Mouse (Mus musculus): Measurements from ENCODE around the gene Pex1. TPM values are rescaled to one million over a fixed set of nuclear protein-coding genes. Genes with fewer than 3 reads are reported as not detected.
A peak's percentile ranks its signal among the peaks of the same experiment; 100 is the strongest.
"Not testable (repeated sequence)": the region's sequence is repeated elsewhere in the genome, so short reads cannot be mapped to it uniquely, and the experiment has no call there.

Gene Pex1
- polyA plus RNA-seq, 1 experiment from 2014 or later = 12.0 TPM

DNA sequence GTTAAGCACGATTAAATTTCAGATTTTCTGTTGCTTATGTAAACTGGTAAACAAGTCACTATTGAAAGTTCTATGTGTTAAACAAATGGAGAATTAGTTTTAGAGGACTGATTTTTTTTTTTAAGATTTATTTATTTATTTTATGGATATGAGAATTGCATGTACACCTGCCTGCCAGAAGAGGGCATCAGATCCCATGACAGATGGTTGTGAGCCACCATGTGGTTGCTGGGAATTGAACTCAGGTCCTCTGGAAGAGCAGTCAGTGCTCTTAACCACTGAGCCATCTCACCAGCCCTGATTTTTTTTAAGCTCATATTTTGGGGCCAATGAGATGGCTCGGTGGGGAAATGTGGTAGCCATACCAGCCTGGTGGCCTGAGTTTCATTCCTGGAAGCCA is 16.0 kb downstream of the Pex1 start:
- not testable (repeated sequence) for H3K9me3 ChIP-seq (ENCODE audit: control insufficient read depth, low read length); H3K4me3 ChIP-seq (ENCODE audit: control insufficient read depth in 1 of 2, insufficient read depth in 1 of 2, low read depth in 1 of 2, low read length in 2 of 2); H3K9ac ChIP-seq (ENCODE audit: low read length); ATAC-seq (ENCODE audit: insufficient number of reproducible peaks, insufficient read depth, low FRiP score, low read depth); H3K27ac ChIP-seq (replicated peaks in 1 of 2; ENCODE audit: control insufficient read depth in 1 of 2, insufficient read depth in 1 of 2, low read depth in 2 of 2, low read length in 2 of 2); H3K4me1 ChIP-seq (ENCODE audit: control insufficient read depth in 2 of 2, insufficient read depth in 2 of 2, low read length in 2 of 2); H3K4me2 ChIP-seq (ENCODE audit: low read length); H3K27me3 ChIP-seq (ENCODE audit: control insufficient read depth, insufficient read depth, low read length)
- 85% methylated on average over 2 of the region's 2 CpGs for WGBS
- peaks cover 56% of the 10 kb centered on the region for H3K36me3 ChIP-seq (ENCODE audit: control insufficient read depth, insufficient read depth, low read length)

DNA sequence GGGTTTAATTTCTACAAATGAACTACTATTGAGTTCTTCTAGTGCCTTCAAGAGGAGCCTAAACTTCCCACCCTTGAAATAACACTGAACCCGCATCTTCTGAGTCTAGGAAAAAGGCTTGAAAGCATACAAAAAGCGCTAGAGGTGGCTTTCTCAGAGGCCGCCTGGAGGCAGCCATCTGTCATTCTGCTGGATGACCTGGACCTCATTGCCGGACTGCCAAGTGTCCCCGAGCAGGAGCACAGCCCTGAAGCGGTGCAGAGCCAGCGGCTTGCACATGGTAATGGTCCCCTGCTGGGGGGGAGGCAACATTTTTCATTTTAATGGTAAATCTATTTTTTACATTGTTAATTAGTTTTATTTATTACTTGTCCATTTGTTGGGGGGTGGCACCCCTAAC is 24.6 kb downstream of the Pex1 start:
- peaks cover 70% of the 10 kb centered on the region for H3K36me3 ChIP-seq (ENCODE audit: control insufficient read depth, insufficient read depth, low read length)
- H3K27ac ChIP-seq (replicated peaks in 1 of 2; ENCODE audit: control insufficient read depth in 1 of 2, insufficient read depth in 1 of 2, low read depth in 2 of 2, low read length in 2 of 2) = no peak overlapping the region
- H3K4me3 ChIP-seq (ENCODE audit: control insufficient read depth in 1 of 2, insufficient read depth in 1 of 2, low read depth in 1 of 2, low read length in 2 of 2) = no peak overlapping the region
- H3K4me1 ChIP-seq (ENCODE audit: control insufficient read depth in 2 of 2, insufficient read depth in 2 of 2, low read length in 2 of 2) = no peaks in the 10 kb centered on the region
- ATAC-seq (ENCODE audit: insufficient number of reproducible peaks, insufficient read depth, low FRiP score, low read depth) = no peak
- no peak overlapping the region for H3K9ac ChIP-seq (ENCODE audit: low read length)
- H3K9me3 ChIP-seq (ENCODE audit: control insufficient read depth, low read length) = no peaks in the 10 kb centered on the region
- H3K4me2 ChIP-seq (ENCODE audit: low read length) = no peak overlapping the region
- no peaks in the 10 kb centered on the region for H3K27me3 ChIP-seq (ENCODE audit: control insufficient read depth, insufficient read depth, low read length)
- WGBS = 92% methylated on average over 7 of the region's 7 CpGs

DNA sequence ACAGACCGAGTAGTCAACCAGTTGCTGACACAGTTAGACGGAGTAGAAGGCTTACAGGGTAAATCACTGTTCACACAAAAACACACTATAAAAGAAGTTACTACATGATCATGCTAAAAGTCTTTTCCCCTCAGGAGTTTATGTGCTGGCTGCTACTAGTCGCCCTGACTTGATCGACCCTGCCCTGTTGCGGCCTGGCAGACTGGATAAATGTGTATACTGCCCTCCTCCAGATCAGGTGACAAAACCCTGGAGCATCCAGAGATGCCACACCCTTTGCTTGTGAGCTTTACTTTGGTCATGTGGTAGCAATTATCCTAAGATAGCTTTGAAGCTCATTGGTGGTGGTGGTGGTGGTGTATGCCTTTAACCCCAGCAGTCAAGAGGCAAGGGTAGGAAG is 34.2 kb downstream of the Pex1 start:
- WGBS = 96% methylated on average over 5 of the region's 5 CpGs
- peaks cover 0 to 3% of the 10 kb centered on the region in 2 experiments; a peak in 1 of 4 replicates for H3K4me1 ChIP-seq (ENCODE audit: control insufficient read depth in 2 of 2, insufficient read depth in 2 of 2, low read length in 2 of 2)
- no peak overlapping the region for H3K4me2 ChIP-seq (ENCODE audit: low read length)
- H3K27me3 ChIP-seq (ENCODE audit: control insufficient read depth, insufficient read depth, low read length) = no peaks in the 10 kb centered on the region
- H3K36me3 ChIP-seq (ENCODE audit: control insufficient read depth, insufficient read depth, low read length) = peaks cover 48% of the 10 kb centered on the region
- no peak overlapping the region for H3K27ac ChIP-seq (replicated peaks in 1 of 2; ENCODE audit: control insufficient read depth in 1 of 2, insufficient read depth in 1 of 2, low read depth in 2 of 2, low read length in 2 of 2)
- no peaks in the 10 kb centered on the region for H3K9me3 ChIP-seq (ENCODE audit: control insufficient read depth, low read length)
- no peak for ATAC-seq (ENCODE audit: insufficient number of reproducible peaks, insufficient read depth, low FRiP score, low read depth)
- H3K9ac ChIP-seq (ENCODE audit: low read length) = no peak overlapping the region
- no peak overlapping the region for H3K4me3 ChIP-seq (ENCODE audit: control insufficient read depth in 1 of 2, insufficient read depth in 1 of 2, low read depth in 1 of 2, low read length in 2 of 2)

DNA sequence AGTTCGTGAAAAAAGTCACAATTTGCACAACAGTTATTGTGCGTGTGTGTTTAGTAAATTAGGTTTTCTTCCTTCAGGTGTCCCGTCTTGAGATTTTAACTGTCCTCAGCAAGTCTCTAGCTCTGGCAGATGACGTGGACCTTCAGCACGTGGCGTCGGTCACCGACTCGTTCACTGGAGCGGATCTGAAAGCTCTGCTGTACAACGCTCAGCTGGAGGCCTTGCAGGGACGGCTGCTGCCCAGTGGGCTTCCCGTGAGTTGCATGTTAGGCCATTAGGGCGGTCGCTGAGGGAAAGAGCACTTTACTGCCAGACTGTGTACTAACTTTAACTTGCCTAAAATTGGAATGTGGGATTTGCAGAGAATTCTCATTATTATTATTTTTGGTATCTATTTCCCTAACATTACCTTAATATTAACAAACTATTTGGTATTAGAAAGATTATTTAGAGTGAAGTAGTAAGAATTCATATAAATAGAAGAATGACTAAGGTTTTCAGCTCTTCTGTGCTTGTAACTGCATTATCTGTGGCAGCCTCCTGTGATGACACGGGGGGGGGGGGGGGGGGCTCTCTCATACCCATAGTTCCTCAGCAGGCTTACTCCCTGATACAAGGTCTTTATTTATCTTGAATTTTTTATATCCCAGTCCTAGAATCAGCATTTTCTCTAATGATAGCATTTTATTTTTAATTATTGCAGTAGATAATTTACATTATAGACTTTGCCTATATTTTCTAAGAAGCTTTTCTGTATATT is 35.8 kb downstream of the Pex1 start:
- Histone ChIP-seq H3K9ac (ENCODE audit: low read length) (no peak overlapping the region), H3K4me3 (ENCODE audit: control insufficient read depth in 1 of 2, insufficient read depth in 1 of 2, low read depth in 1 of 2, low read length in 2 of 2) (no peak overlapping the region), H3K9me3 (ENCODE audit: control insufficient read depth, low read length) (no peaks in the 10 kb centered on the region), H3K4me1 (ENCODE audit: control insufficient read depth in 2 of 2, insufficient read depth in 2 of 2, low read length in 2 of 2) (peaks cover 0 to 3% of the 10 kb centered on the region in 2 experiments; a peak in 1 of 4 replicates), H3K27ac (replicated peaks in 1 of 2; ENCODE audit: control insufficient read depth in 1 of 2, insufficient read depth in 1 of 2, low read depth in 2 of 2, low read length in 2 of 2) (peak overlapping the region in 1 of 2 experiments; percentile 29; a peak in 1 of 4 replicates), H3K36me3 (ENCODE audit: control insufficient read depth, insufficient read depth, low read length) (peaks cover 48% of the 10 kb centered on the region), H3K4me2 (ENCODE audit: low read length) (no peak overlapping the region), H3K27me3 (ENCODE audit: control insufficient read depth, insufficient read depth, low read length) (no peaks in the 10 kb centered on the region)
- 57% methylated on average over 16 of the region's 16 CpGs for WGBS
- no peak for ATAC-seq (ENCODE audit: insufficient number of reproducible peaks, insufficient read depth, low FRiP score, low read depth)

DNA sequence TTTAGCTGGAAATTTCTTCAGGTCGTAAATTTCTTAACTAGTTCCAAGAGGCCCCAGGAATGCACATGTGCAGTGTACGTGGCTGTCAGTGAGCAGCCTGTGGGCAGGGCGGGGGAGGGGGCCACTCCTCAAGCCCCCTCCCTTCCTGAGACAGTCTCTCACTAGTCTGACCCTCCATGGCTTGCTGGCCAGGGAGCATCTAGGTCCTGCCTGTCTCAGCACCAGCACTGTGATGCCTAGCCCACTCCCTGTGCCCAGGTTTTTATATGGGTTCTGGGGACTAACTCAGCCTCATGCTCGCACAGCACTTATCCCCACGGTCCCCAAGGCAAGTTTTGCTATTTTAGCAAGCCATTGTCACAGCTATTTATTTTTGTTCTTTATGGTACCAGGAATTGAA is 36.4 kb downstream of the Pex1 start:
- Histone ChIP-seq H3K4me1 (ENCODE audit: control insufficient read depth in 2 of 2, insufficient read depth in 2 of 2, low read length in 2 of 2) (peaks cover 0 to 3% of the 10 kb centered on the region in 2 experiments; a peak in 1 of 4 replicates), H3K27ac (replicated peaks in 1 of 2; ENCODE audit: control insufficient read depth in 1 of 2, insufficient read depth in 1 of 2, low read depth in 2 of 2, low read length in 2 of 2) (no peak overlapping the region), H3K36me3 (ENCODE audit: control insufficient read depth, insufficient read depth, low read length) (peaks cover 54% of the 10 kb centered on the region), H3K4me2 (ENCODE audit: low read length) (no peak overlapping the region), H3K9ac (ENCODE audit: low read length) (no peak overlapping the region), H3K27me3 (ENCODE audit: control insufficient read depth, insufficient read depth, low read length) (no peaks in the 10 kb centered on the region), H3K4me3 (ENCODE audit: control insufficient read depth in 1 of 2, insufficient read depth in 1 of 2, low read depth in 1 of 2, low read length in 2 of 2) (no peak overlapping the region), H3K9me3 (ENCODE audit: control insufficient read depth, low read length) (no peaks in the 10 kb centered on the region)
- WGBS = 62% methylated on average over 5 of the region's 5 CpGs
- no peak for ATAC-seq (ENCODE audit: insufficient number of reproducible peaks, insufficient read depth, low FRiP score, low read depth)

DNA sequence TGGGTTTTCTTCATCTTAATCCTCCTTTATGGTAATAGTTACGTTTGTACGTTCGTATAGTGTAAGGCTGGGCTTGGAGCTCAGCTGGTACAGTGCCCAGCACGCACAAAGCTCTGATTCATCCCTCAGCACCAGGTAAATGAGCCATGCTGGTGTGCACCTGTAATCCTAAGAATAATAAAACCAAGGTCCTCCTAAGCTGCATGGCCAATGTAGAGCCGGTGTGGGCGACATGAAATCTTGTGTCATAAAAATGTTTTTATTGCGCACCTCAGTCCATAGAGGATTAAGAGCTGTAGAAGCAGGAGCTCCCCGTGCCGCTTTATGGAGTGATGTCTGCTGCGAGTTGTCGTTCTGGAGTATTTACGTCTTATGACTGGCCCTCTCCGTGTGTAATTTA is 37.4 kb downstream of the Pex1 start:
- Histone ChIP-seq H3K27me3 (ENCODE audit: control insufficient read depth, insufficient read depth, low read length) (no peaks in the 10 kb centered on the region), H3K27ac (replicated peaks in 1 of 2; ENCODE audit: control insufficient read depth in 1 of 2, insufficient read depth in 1 of 2, low read depth in 2 of 2, low read length in 2 of 2) (no peak overlapping the region), H3K4me2 (ENCODE audit: low read length) (no peak overlapping the region), H3K9ac (ENCODE audit: low read length) (no peak overlapping the region), H3K9me3 (ENCODE audit: control insufficient read depth, low read length) (no peaks in the 10 kb centered on the region), H3K4me3 (ENCODE audit: control insufficient read depth in 1 of 2, insufficient read depth in 1 of 2, low read depth in 1 of 2, low read length in 2 of 2) (no peak overlapping the region), H3K36me3 (ENCODE audit: control insufficient read depth, insufficient read depth, low read length) (peaks cover 49% of the 10 kb centered on the region), H3K4me1 (ENCODE audit: control insufficient read depth in 2 of 2, insufficient read depth in 2 of 2, low read length in 2 of 2) (peaks cover 0 to 3% of the 10 kb centered on the region in 2 experiments; a peak in 1 of 4 replicates)
- WGBS = 93% methylated on average over 13 of the region's 13 CpGs
- no peak for ATAC-seq (ENCODE audit: insufficient number of reproducible peaks, insufficient read depth, low FRiP score, low read depth)

DNA sequence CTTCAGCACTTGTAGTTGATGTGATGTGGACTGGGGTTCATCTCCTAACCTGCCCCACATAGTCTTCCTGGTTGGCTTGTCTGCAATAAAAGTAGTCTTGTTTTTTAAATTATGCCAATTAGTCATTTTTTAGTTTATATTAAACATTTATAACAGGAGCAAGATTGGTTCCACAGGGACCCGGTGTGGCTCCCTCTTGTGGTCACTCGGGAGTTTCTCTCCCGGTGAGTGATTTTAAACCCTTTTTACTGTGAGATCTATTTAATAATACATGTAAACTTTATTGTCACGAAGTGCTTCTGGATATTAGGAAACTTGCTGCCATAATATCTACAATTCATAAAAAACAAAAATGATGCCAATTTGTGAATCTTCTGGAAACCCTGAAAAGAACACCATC is 38.1 kb downstream of the Pex1 start:
- H3K4me2 ChIP-seq (ENCODE audit: low read length) = no peak overlapping the region
- no peaks in the 10 kb centered on the region for H3K27me3 ChIP-seq (ENCODE audit: control insufficient read depth, insufficient read depth, low read length)
- no peak overlapping the region for H3K9ac ChIP-seq (ENCODE audit: low read length)
- WGBS = 67% methylated on average over 4 of the region's 4 CpGs
- H3K27ac ChIP-seq (replicated peaks in 1 of 2; ENCODE audit: control insufficient read depth in 1 of 2, insufficient read depth in 1 of 2, low read depth in 2 of 2, low read length in 2 of 2) = no peak overlapping the region
- ATAC-seq (ENCODE audit: insufficient number of reproducible peaks, insufficient read depth, low FRiP score, low read depth) = no peak
- peaks cover 0 to 3% of the 10 kb centered on the region in 2 experiments; a peak in 1 of 4 replicates for H3K4me1 ChIP-seq (ENCODE audit: control insufficient read depth in 2 of 2, insufficient read depth in 2 of 2, low read length in 2 of 2)
- H3K4me3 ChIP-seq (ENCODE audit: control insufficient read depth in 1 of 2, insufficient read depth in 1 of 2, low read depth in 1 of 2, low read length in 2 of 2) = no peak overlapping the region
- H3K9me3 ChIP-seq (ENCODE audit: control insufficient read depth, low read length) = no peaks in the 10 kb centered on the region
- peaks cover 48% of the 10 kb centered on the region for H3K36me3 ChIP-seq (ENCODE audit: control insufficient read depth, insufficient read depth, low read length)

DNA sequence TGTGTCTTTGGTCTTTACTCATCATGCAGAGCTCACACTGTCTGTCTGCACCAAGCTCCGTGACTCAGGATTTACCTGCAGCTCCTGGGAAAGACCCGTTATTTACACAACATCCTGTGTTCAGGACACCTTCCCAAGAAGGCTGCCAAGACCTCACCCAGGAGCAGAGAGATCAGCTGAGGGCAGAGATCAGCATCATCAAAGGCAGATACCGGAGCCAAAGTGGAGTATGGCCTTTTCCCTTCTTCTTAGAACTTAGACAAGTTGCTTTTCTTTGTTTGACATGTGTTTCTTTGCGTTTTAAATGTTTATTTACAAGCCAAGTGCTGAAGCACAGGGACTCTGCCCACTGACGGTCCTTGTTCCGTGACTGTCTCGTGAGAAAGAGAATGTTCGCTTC is 39.4 kb downstream of the Pex1 start:
- peaks cover 50% of the 10 kb centered on the region for H3K36me3 ChIP-seq (ENCODE audit: control insufficient read depth, insufficient read depth, low read length)
- no peaks in the 10 kb centered on the region for H3K9me3 ChIP-seq (ENCODE audit: control insufficient read depth, low read length)
- no peak overlapping the region for H3K4me2 ChIP-seq (ENCODE audit: low read length)
- WGBS = 70% methylated on average over 8 of the region's 8 CpGs
- no peak overlapping the region for H3K9ac ChIP-seq (ENCODE audit: low read length)
- H3K4me1 ChIP-seq (ENCODE audit: control insufficient read depth in 2 of 2, insufficient read depth in 2 of 2, low read length in 2 of 2) = peaks cover 0 to 3% of the 10 kb centered on the region in 2 experiments; a peak in 1 of 4 replicates
- ATAC-seq (ENCODE audit: insufficient number of reproducible peaks, insufficient read depth, low FRiP score, low read depth) = no peak
- no peak overlapping the region for H3K27ac ChIP-seq (replicated peaks in 1 of 2; ENCODE audit: control insufficient read depth in 1 of 2, insufficient read depth in 1 of 2, low read depth in 2 of 2, low read length in 2 of 2)
- no peak overlapping the region for H3K4me3 ChIP-seq (ENCODE audit: control insufficient read depth in 1 of 2, insufficient read depth in 1 of 2, low read depth in 1 of 2, low read length in 2 of 2)
- H3K27me3 ChIP-seq (ENCODE audit: control insufficient read depth, insufficient read depth, low read length) = no peaks in the 10 kb centered on the region

Data from heart, embryonic 14.5 days (tissue).